Mouse (Mus musculus): ENCODE results near the gene A530032D15Rik. TPM values are rescaled to one million over a fixed set of nuclear protein-coding genes. Genes with fewer than 3 reads are reported as not detected.
"Not testable (repeated sequence)": the region's sequence is repeated elsewhere in the genome, so short reads cannot be mapped to it uniquely, and the experiment has no call there.

The A530032D15Rik gene
- 0.18 and 0.23 TPM in 2 replicates for polyA plus RNA-seq (2015; fragmentation: Nextera tagmentation; extraction: Ambion mirVana)

GRCm38 (mm10) chr1:85109753-85110152, at the start of gene A530032D15Rik:
Gene A530032D15Rik, minus strand, starts transcription at chr1:85109853.
- DNase-seq (ENCODE audit: low spot score) = not testable (repeated sequence)

- DNase-seq (ENCODE audit: low spot score) = not testable (repeated sequence)
Measured at GRCm38 (mm10) chr1:85155151-85155550, 45.5 kb upstream of the A530032D15Rik start.

DNA sequence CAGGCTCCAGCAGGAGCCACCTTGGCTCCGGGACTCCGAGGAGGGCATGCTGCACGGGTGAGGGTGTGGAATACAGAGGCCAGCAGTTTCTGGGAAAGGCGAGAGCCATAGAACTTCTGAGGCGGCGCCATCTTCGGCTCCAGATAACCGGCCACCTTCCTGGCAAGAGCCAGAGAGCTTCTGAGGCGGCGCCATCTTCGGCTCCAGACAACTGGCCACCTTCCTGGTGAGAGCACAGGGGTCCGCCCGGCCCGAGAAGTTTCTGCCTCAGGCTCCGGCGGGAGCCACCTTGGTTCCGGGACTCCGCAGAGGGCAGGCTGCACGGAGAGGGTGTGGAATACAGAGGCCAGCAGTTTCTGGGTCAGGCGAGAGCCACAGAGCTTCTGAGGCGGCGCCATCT, 24.0 kb upstream of the A530032D15Rik start:
- DNase-seq (ENCODE audit: low spot score) = not testable (repeated sequence)

GRCm38 (mm10) chr1:85121841-85122240, 12.2 kb upstream of the A530032D15Rik start:
- not testable (repeated sequence) for DNase-seq (ENCODE audit: low spot score)

- DNase-seq (ENCODE audit: low spot score) = not testable (repeated sequence)
Measured at GRCm38 (mm10) chr1:85118341-85118740, 8.7 kb upstream of the A530032D15Rik start.

DNA sequence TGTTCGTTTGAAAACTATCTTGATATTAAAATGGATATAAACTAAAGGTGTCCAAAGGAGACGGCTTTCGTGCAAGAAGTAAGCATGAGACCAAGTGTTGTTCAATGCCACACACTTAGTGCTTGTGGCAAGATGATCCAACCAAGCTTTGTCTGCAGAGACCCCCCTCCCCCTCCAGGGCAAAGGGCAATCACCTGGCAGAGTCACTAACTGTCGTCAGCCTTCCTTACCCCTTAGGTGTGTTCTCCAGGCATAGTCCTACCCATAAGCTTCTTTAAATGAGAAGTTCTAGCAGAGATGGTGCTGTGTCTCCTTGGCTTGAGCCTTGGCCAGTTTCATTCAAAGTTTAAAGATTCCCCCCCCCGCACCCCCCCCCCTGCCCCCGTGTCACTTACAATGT, 7.9 kb upstream of the A530032D15Rik start:
- not testable (repeated sequence) for DNase-seq (ENCODE audit: low spot score)

DNA sequence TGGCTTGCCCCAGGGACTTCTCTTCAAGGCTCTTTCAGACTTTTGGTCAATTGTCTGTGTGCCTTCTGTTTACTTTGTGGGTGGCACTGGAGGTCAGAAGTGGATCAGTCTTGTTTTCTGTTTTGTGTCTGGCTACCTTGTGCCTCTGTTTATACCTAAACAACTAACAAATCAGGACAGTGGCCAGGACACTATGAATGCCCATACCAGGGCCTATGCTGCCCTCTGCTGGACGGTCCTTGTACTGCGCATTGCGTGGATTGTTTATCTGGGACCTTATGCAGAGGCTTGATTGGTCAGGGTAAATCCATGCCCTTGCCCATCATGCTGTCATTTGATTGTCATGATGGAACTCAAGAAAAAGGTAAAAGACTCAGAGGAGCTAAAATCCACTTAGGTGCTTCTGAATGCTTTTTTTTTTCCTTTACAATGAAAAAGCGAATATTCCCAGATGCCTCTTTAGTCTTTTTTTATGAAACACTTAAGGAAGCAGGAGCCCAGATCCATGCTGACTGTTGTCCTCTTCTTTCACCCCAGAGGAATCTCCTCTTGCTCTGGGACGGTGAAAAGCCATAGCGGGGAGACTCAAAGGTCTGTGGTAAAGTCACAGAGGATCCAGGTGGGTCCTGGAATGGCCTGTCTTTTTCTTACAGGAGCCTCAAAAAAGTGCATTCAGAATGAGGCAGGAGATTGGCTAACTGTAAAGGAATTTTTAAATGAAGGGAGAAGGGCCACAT, 5.2 kb upstream of the A530032D15Rik start:
- DNase-seq (ENCODE audit: low spot score) = not testable (repeated sequence)

DNA sequence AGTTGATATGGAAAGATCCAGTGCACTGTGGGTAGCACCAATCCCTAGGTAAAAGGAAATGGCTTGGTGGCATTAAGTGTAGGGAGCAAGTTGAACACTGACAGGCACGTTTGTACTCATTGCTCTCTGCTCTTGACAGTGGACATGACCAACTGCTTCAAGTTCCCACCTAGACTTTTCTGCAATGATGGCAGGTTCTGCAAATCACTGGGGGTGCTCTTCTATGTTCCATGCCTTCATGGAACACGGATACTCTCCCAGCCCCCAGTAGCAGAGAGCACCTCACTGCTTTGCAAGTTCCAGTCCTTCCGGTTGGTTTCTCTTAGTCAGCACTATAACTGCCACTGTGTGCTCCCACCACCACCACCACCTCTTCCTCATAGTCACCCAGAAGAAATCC, 4.4 kb upstream of the A530032D15Rik start:
- not testable (repeated sequence) for DNase-seq (ENCODE audit: low spot score)

GRCm38 (mm10) chr1:85112889-85113288, 3.2 kb upstream of the A530032D15Rik start:
- not testable (repeated sequence) for DNase-seq (ENCODE audit: low spot score)

- not testable (repeated sequence) for DNase-seq (ENCODE audit: low spot score)
Measured at GRCm38 (mm10) chr1:85112266-85112665, 2.6 kb upstream of the A530032D15Rik start.

DNA sequence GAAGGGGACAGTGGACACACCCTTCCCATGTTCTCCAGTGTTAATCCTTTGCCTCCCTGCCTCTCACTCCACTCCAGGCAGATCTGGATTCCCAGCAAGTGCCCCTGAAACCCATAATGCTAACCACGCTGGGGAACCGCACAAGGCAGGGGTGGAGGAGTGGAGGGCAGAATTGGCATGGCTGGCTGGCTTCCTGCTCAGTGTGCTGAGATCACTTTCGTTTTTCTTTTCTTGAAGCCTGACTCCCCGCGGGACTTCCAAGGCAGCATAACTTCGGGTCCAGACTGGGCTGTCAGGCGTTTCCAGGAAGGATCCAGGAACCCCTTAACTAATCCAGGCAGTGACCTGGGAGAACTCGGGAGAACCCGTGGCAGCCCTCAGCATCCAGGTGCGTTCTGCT, 1.9 kb upstream of the A530032D15Rik start:
- not testable (repeated sequence) for DNase-seq (ENCODE audit: low spot score)

GRCm38 (mm10) chr1:85110876-85111275, 1.2 kb upstream of the A530032D15Rik start:
- DNase-seq (ENCODE audit: low spot score) = not testable (repeated sequence)

- DNase-seq (ENCODE audit: low spot score) = not testable (repeated sequence)
Measured at GRCm38 (mm10) chr1:85106013-85106412, 3.6 kb downstream of the A530032D15Rik start.

DNA sequence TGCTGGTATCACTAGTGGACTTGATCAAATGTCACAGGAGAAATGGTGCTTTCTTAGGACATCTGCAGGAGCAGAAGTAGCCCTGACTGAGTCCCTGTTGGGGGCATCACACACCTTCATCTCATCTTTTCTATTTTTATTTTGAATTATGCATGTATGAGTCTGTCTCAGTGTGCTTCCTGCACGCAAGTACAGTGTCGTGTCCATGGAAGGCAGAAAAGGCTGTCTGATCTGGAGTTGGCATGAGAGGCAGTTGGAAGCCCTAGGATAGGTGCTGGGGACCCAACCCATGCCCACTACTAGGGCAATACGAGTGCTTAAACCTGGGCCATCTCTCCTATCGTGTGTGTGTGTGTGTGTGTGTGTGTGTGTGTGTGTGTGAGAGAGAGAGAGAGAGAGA, 4.3 kb downstream of the A530032D15Rik start:
- DNase-seq (ENCODE audit: low spot score) = not testable (repeated sequence)

DNA sequence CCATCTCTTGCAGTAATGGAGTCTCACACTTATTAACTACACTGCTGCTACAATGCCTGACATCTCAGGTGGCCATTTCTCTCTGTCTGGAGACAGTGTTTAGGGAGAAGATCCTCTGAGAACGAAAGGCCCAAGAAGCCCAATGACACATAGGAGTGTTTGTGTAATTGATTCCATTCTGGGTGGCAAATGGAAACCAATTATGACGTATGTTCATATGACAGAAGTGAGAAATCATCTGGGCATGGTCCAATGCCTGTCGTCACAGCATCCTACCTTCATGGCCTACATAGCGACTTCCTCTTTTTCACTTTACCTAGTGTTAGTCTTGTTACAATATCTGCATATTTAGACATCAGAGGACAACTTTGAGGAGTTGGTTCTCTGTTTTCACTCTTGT, 7.9 kb downstream of the A530032D15Rik start:
- not testable (repeated sequence) for DNase-seq (ENCODE audit: low spot score)

DNA sequence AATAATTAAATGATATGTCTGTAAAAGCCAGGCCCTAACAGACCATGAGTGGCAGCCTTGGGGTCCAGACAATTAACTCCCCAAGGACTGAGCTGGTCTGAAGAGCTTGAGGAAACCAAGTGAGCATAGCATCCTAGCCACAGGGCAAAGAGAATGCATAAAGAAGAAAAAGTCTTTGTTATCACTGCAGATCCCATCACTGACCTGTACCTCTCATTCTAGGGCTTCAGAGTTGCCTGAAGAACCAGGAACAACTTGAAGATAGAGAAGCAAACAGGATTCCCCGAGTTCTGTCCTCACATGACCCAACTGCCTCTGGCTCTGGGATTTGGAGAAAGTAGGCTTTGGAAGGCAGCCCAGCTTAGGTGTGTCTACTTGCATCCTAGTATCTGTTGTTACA, 9.8 kb downstream of the A530032D15Rik start, which contains the start of gene Gm10553:
Gene Gm10553, plus strand, starts transcription at position 301 of the 400 bp plus-strand sequence.
- DNase-seq (ENCODE audit: low spot score) = not testable (repeated sequence)

DNA sequence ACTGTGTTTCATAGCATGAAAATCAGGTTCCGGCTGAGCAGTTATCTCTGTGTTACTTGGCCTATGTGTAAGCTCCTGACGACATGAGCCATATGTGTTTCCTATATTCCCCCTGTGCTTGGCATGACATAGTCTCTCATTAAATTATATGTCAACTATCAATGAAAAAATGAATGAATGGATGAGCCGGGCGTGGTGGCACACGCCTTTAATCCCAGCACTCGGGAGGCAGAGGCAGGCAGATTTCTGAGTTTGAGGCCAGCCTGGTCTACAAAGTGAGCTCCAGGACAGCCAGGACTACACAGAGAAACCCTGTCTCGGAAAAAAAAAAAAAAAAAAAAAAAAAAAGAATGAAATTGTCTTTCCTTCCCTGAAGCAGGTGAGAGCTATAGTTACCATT, 10.6 kb downstream of the A530032D15Rik start:
- not testable (repeated sequence) for DNase-seq (ENCODE audit: low spot score)

GRCm38 (mm10) chr1:85093011-85093572, 16.6 kb downstream of the A530032D15Rik start:
- not testable (repeated sequence) for DNase-seq (ENCODE audit: low spot score)

DNA sequence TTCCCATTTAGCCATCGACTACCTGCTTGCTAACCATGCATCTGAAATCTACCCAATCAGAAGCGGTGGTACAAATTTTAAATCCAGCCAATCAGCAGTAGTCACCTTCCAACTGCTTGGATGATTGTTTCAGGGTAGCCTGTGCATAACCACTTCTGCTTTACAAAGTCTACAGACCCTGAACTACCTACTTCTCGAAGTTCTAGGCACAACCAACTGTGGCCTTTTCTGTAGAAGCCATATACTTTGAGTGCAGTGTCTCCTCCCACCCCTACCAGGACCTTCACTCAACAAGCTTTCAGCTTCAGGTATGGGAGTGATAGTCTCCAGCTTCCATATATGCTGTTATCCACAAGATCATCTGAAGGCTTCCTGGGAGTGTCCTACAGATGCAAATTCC, 17.5 kb downstream of the A530032D15Rik start:
- DNase-seq (ENCODE audit: low spot score) = not testable (repeated sequence)

- not testable (repeated sequence) for DNase-seq (ENCODE audit: low spot score)
Measured at GRCm38 (mm10) chr1:85086211-85086610, 23.4 kb downstream of the A530032D15Rik start.

DNA sequence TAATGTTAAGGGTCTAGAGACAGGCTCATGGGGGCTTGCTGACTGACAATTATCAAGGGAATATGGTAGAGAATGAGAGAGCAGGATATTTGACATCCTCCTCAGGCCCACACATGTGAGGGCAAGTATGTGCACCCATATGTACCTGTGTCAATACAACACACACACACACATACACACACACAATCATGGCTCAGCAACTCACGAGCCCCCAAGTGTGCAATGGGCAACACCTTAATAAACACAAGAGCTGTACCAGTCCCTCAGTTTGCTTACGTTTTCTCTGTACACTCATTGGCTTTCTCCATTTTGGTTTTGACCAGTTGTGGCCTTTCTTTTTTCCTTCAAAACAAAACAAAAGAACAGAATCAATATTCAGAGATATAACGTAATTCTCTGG, 24.9 kb downstream of the A530032D15Rik start:
- DNase-seq (ENCODE audit: low spot score) = not testable (repeated sequence)

DNA sequence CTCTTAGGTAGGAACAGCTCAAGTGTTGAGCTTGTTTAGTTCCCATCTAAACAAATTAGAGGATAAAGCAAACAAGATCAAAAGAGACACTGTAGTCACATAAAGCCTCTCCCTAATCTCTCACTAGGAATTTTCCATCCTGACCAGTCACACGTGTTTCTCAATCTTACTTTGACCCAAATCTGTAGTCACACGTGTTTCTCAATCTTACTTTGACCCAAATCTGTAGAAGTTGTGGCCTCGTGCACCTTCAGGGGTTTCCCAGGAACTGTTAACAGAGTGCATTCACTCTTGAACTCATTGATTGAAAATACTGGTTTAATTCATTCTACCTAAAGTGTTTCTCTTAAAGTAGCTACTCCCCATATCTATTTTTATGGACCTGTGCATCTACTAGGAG, 36.6 kb downstream of the A530032D15Rik start:
- not testable (repeated sequence) for DNase-seq (ENCODE audit: low spot score)

All from thymus, postnatal 0 days (tissue).